Mouse (Mus musculus): ENCODE data around the gene Prdm11. TPM values are rescaled to one million over a fixed set of nuclear protein-coding genes. Genes with fewer than 3 reads are reported as not detected.

Prdm11 gene
- polyA plus RNA-seq, 1 experiment from 2014 or later, result 2.2 TPM

GRCm38 (mm10) chr2:92975031-92975790, 70.8 kb downstream of the Prdm11 start:
- no peaks in the 10 kb centered on the region for H3K9me3 ChIP-seq
- WGBS, result 67% methylated on average over 14 of the region's 14 CpGs
- peaks cover 72% of the 10 kb centered on the region for H3K36me3 ChIP-seq
- no peak for ATAC-seq (ENCODE audit: low read depth)
- H3K27me3 ChIP-seq, result no peaks in the 10 kb centered on the region
- H3K4me3 ChIP-seq, result no peak overlapping the region
- H3K9ac ChIP-seq, result no peak overlapping the region
- no peak overlapping the region for H3K4me2 ChIP-seq
- H3K27ac ChIP-seq (replicated peaks), result no peak overlapping the region
- H3K4me1 ChIP-seq (replicated peaks), result no peaks in the 10 kb centered on the region

GRCm38 (mm10) chr2:92973646-92974045, 72.3 kb downstream of the Prdm11 start:
- no peaks in the 10 kb centered on the region for H3K9me3 ChIP-seq
- no peak overlapping the region for H3K4me3 ChIP-seq
- 96% methylated on average over 20 of the region's 20 CpGs for WGBS
- H3K27me3 ChIP-seq, result no peaks in the 10 kb centered on the region
- no peaks in the 10 kb centered on the region for H3K4me1 ChIP-seq (replicated peaks)
- peaks cover 56% of the 10 kb centered on the region for H3K36me3 ChIP-seq
- H3K4me2 ChIP-seq, result no peak overlapping the region
- no peak overlapping the region for H3K27ac ChIP-seq (replicated peaks)
- ATAC-seq (ENCODE audit: low read depth), result no peak
- no peak overlapping the region for H3K9ac ChIP-seq

- H3K27ac ChIP-seq (replicated peaks), result no peak overlapping the region
- H3K9ac ChIP-seq, result no peak overlapping the region
- peaks cover 11% of the 10 kb centered on the region for H3K4me1 ChIP-seq (replicated peaks)
- no peaks in the 10 kb centered on the region for H3K27me3 ChIP-seq
- peaks cover 49% of the 10 kb centered on the region for H3K36me3 ChIP-seq
- H3K9me3 ChIP-seq, result no peaks in the 10 kb centered on the region
- ATAC-seq (ENCODE audit: low read depth), result no peak
- no peak overlapping the region for H3K4me2 ChIP-seq
- no peak overlapping the region for H3K4me3 ChIP-seq
- WGBS, result 94% methylated on average over 17 of the region's 17 CpGs
Observed at GRCm38 (mm10) chr2:92972071-92972470, 73.9 kb downstream of the Prdm11 start.

GRCm38 (mm10) chr2:92971536-92971935, 74.4 kb downstream of the Prdm11 start:
- H3K4me3 ChIP-seq, result no peak overlapping the region
- H3K4me2 ChIP-seq, result no peak overlapping the region
- 95% methylated on average over 8 of the region's 8 CpGs for WGBS
- H3K27me3 ChIP-seq, result no peaks in the 10 kb centered on the region
- ATAC-seq (ENCODE audit: low read depth), result no peak
- peaks cover 13% of the 10 kb centered on the region for H3K4me1 ChIP-seq (replicated peaks)
- no peaks in the 10 kb centered on the region for H3K9me3 ChIP-seq
- peaks cover 49% of the 10 kb centered on the region for H3K36me3 ChIP-seq
- no peak overlapping the region for H3K27ac ChIP-seq (replicated peaks)
- H3K9ac ChIP-seq, result no peak overlapping the region

GRCm38 (mm10) chr2:92971069-92971468, 74.9 kb downstream of the Prdm11 start:
- H3K27ac ChIP-seq (replicated peaks), result no peak overlapping the region
- WGBS, result 81% methylated on average over 9 of the region's 9 CpGs
- no peak overlapping the region for H3K4me3 ChIP-seq
- H3K27me3 ChIP-seq, result no peaks in the 10 kb centered on the region
- no peak for ATAC-seq (ENCODE audit: low read depth)
- H3K9ac ChIP-seq, result no peak overlapping the region
- H3K9me3 ChIP-seq, result no peaks in the 10 kb centered on the region
- H3K4me2 ChIP-seq, result no peak overlapping the region
- peaks cover 16% of the 10 kb centered on the region for H3K4me1 ChIP-seq (replicated peaks)
- H3K36me3 ChIP-seq, result peaks cover 49% of the 10 kb centered on the region

- peaks cover 17% of the 10 kb centered on the region for H3K36me3 ChIP-seq
- no peak overlapping the region for H3K4me2 ChIP-seq
- no peak overlapping the region for H3K9ac ChIP-seq
- H3K9me3 ChIP-seq, result 0 out of 2 replicates have a peak, but pooled peaks cover 4% of the 10 kb centered on the region
- no peak for ATAC-seq (ENCODE audit: low read depth)
- no peak overlapping the region for H3K4me3 ChIP-seq
- no peaks in the 10 kb centered on the region for H3K27me3 ChIP-seq
- no peak overlapping the region for H3K27ac ChIP-seq (replicated peaks)
- H3K4me1 ChIP-seq (replicated peaks), result peaks cover 16% of the 10 kb centered on the region
- WGBS, result 50% methylated on average over 4 of the region's 4 CpGs
Observed at GRCm38 (mm10) chr2:92967839-92968166, 78.2 kb downstream of the Prdm11 start.

GRCm38 (mm10) chr2:92967032-92967838, 78.7 kb downstream of the Prdm11 start:
- no peak overlapping the region for H3K9ac ChIP-seq
- ATAC-seq (ENCODE audit: low read depth), result peak; percentile 58; the same call in 1 of the 2 replicates

GRCm38 (mm10) chr2:92966257-92966656, 79.7 kb downstream of the Prdm11 start:
- Histone ChIP-seq H3K27me3 (no peaks in the 10 kb centered on the region), H3K9ac (no peak overlapping the region), H3K4me3 (no peak overlapping the region), H3K4me1 (replicated peaks) (peaks cover 16% of the 10 kb centered on the region), H3K9me3 (0 out of 2 replicates have a peak, but pooled peaks cover 4% of the 10 kb centered on the region), H3K27ac (replicated peaks) (no peak overlapping the region), H3K4me2 (no peak overlapping the region), H3K36me3 (0 out of 2 replicates have a peak, but pooled peaks cover 3% of the 10 kb centered on the region)
- no peak for ATAC-seq (ENCODE audit: low read depth)
- WGBS, result 54% methylated on average over 8 of the region's 8 CpGs

More at GRCm38 (mm10) chr2:92967032-92967838, 78.7 kb downstream of the Prdm11 start:
- Histone ChIP-seq H3K27me3 (no peaks in the 10 kb centered on the region), H3K36me3 (peaks cover 11% of the 10 kb centered on the region), H3K4me2 (no peak overlapping the region), H3K4me1 (replicated peaks) (peaks cover 16% of the 10 kb centered on the region), H3K9me3 (0 out of 2 replicates have a peak, but pooled peaks cover 4% of the 10 kb centered on the region), H3K4me3 (no peak overlapping the region), H3K27ac (replicated peaks) (0 out of 2 replicates have a peak overlapping the region, but pooled peaks have one; percentile 5)
- WGBS, result 25% methylated on average over 10 of the region's 10 CpGs

- ATAC-seq (ENCODE audit: low read depth), result no peak
- peaks cover 16% of the 10 kb centered on the region for H3K4me1 ChIP-seq (replicated peaks)
- no peak overlapping the region for H3K4me3 ChIP-seq
- no peaks in the 10 kb centered on the region for H3K36me3 ChIP-seq
- no peaks in the 10 kb centered on the region for H3K27me3 ChIP-seq
- WGBS, result 94% methylated on average over 1 of the region's 1 CpGs
- H3K9me3 ChIP-seq, result 0 out of 2 replicates have a peak, but pooled peaks cover 4% of the 10 kb centered on the region
- no peak overlapping the region for H3K9ac ChIP-seq
- H3K27ac ChIP-seq (replicated peaks), result no peak overlapping the region
- no peak overlapping the region for H3K4me2 ChIP-seq
Observed at GRCm38 (mm10) chr2:92964345-92964744, 81.6 kb downstream of the Prdm11 start.

GRCm38 (mm10) chr2:92958640-92959039, 87.3 kb downstream of the Prdm11 start:
- Histone ChIP-seq H3K4me2 (no peak overlapping the region), H3K4me3 (no peak overlapping the region), H3K9me3 (peaks cover 6% of the 10 kb centered on the region; the same call in 1 of the 2 replicates), H3K4me1 (replicated peaks) (no peaks in the 10 kb centered on the region), H3K27ac (replicated peaks) (no peak overlapping the region), H3K36me3 (no peaks in the 10 kb centered on the region), H3K9ac (no peak overlapping the region), H3K27me3 (peaks cover 15% of the 10 kb centered on the region)
- ATAC-seq (ENCODE audit: low read depth), result no peak
- 79% methylated on average over 4 of the region's 4 CpGs for WGBS

- Histone ChIP-seq H3K36me3 (no peaks in the 10 kb centered on the region), H3K9me3 (peaks cover 6% of the 10 kb centered on the region; the same call in 1 of the 2 replicates), H3K9ac (no peak overlapping the region), H3K27ac (replicated peaks) (no peak overlapping the region), H3K4me2 (no peak overlapping the region), H3K4me3 (no peak overlapping the region), H3K4me1 (replicated peaks) (peaks cover 5% of the 10 kb centered on the region; the same call in 1 of the 2 replicates), H3K27me3 (peaks cover 26% of the 10 kb centered on the region)
- ATAC-seq (ENCODE audit: low read depth), result no peak
- 90% methylated on average over 2 of the region's 2 CpGs for WGBS
Observed at GRCm38 (mm10) chr2:92956943-92957342, 89.0 kb downstream of the Prdm11 start.
